Mouse (Mus musculus): ENCODE measurements around the gene C2cd4b. TPM values are rescaled to one million over a fixed set of nuclear protein-coding genes. Genes with fewer than 3 reads are reported as not detected.

The C2cd4b gene
- not detected for total RNA-seq (2023)

GRCm38 (mm10) chr9:67759163-67759955 lies at the start of gene C2cd4b:
Gene C2cd4b (plus strand): TSS chr9:67759437.

Other genes with a start within 250 kb of the C2cd4b start
- 1 to 10 TPM; 1.4 to 3.9 TPM for gene Tln2, start 199.7 kb upstream of the C2cd4b start, total RNA-seq (2023)
- not detected for gene C2cd4a, start 72.9 kb downstream of the C2cd4b start, total RNA-seq (2023)
- gene Vps13c, start 81.0 kb downstream of the C2cd4b start, total RNA-seq (2023), result 10 to 100 TPM; 64.1 to 82.8 TPM